Mouse (Mus musculus) adrenal gland, postnatal 14 days (tissue): ENCODE results near the gene Rabep2. TPM values are rescaled to one million over a fixed set of nuclear protein-coding genes. Genes with fewer than 3 reads are reported as not detected.
A peak's percentile ranks its signal among the peaks of the same experiment; 100 is the strongest.
"Not testable (repeated sequence)": the region's sequence is repeated elsewhere in the genome, so short reads cannot be mapped to it uniquely, and the experiment has no call there.

Experiments used
- DNase-seq: peaks from one replicate; pipeline ENCODE4 v3.0.0; 2021; ENCODE audit warnings: mixed read lengths
- long read RNA-seq, 2 experiments: library from polyadenylated mRNA; stranded (forward); transcript quantifications; one replicate each; pipeline ENCODE4 v2.0.0; 2021
- total RNA-seq: library from RNA; stranded (reverse); gene quantifications from 2 replicates; pipeline ENCODE4 v1.2.3, GENCODE M21; 2021

Gene Rabep2
- total RNA-seq: 35.7 and 45.2 TPM in 2 replicates
- long read RNA-seq, experiment 1, partial matches to known transcripts: 1 of 27 reads
- long read RNA-seq, experiment 1, other reads (novel, unspliced or antisense): 26 of 27 reads
- long read RNA-seq, experiment 2, partial matches to known transcripts: 0 of 30 reads
- long read RNA-seq, experiment 2, other reads (novel, unspliced or antisense): 30 of 30 reads

DNA sequence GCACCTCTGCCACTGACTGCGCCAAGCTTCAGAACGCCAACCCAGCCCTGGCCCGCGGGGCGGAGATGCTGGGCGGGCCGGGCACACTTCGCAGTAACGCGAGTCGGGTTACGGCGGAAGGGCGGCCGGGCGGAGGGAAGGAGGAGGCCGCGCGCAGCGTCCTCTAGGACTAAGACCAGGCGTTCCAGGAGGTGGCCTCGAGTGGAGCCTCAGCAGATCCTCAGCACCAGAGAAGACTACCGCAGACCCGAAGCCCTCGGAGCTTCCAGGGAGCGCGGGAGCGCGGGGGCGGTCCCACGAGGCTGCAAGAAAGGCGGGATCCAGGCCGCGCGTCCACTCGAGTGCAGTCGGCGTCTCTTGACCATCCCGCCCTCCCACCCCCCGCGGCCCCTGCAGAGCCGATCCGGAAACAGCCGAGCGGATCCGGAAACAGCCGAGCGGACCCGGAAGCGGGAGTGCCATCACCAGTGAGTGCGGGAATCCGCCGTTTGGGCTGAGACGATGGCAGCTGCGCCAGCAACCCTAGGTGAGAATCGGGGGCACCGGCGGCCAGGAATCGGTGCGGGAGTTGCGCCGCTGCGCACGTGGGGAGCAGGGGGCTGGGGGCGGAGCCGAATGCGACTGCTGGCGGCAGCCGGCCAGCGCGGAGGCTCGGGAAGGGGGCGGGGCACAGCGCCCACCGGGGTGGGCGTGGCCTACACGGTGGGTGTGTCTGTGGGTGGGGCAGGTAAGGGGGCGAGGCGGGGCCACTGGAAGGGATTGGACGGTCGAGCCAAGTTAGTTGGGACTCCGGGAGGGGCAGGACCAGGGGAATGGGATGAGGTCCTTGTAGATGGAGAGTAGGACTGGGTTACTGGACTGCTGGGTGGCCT is at the start of gene Rabep2:
Gene Rabep2, plus strand, starts transcription at position 129 of the 872 bp plus-strand sequence.
- peak; percentile 98 for DNase-seq

DNA sequence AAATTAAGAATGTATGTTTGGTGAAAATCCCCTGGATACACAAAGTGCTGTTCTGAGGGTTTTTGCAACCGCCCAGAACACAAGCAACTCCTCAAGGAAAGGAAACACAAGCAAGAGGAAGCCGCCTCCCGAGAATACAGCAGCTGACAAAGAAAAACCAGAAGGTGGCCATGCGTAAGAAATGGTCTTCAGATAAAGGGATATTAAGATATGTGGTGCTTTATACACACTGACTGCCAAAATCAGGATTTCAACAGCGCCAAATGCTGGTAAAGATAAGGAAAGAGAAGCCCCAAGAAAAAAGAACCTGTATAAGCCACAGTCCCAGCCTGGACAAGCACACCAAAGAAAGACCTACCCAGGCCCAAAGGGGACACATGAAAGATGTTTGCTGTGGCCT is 45.0 kb upstream of the Rabep2 start:
- no peak for DNase-seq

DNA sequence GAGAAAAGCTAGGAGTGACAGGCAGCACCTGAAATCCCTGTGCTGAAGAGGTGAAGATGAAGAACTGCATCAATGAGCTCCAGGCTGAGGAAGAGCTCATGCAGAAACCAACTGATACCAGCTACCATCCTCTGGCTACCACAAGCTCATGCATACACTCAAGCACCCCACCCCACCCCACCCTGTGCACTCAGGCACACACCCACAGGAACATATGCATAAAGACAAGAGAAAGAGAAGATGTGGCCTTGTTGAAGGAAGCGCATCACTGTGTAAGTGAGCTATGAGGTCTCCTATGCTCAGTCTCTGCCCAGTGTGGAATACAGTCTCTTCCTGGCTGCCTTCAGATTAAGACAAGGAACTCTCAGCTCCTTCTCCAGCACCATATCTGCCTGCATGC is 40.4 kb upstream of the Rabep2 start:
- no peak for DNase-seq

DNA sequence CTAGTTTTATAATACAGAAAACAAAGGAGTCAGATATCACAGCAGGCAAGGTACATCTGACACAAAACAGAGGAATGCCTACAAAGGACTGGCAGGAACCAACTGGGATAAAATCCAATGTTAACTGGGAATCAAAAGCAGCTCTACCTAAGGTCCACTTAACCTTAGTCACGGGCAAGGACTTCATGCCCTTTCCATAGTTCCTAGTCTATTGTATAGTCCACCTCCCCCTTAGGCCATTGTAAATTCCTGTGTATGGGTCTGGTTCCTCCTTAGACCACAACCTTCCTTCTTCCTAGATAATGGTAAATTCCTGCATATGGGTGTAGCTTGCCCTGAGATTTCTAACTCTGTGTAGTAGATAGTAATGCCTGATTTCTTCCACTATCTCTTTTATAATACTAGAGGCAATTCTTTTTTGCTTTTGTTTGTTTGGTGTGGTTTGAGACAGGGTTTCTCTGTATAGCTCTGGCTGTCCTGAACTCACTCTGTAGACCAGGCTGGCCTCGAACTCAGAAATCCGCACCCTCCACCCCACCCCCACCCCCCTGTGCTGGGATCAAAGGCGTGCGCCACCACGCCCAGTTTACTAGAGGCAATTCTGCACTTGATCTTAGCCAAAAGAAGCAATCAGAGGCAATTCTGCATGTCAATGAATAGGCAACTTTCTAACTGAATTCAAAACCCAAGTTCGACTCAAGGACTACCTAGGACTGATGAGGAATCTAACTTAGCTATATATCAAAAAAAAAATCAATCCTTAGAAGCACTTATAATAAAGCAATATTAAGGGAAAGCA is 36.3 kb upstream of the Rabep2 start:
- not testable (repeated sequence) for DNase-seq

DNA sequence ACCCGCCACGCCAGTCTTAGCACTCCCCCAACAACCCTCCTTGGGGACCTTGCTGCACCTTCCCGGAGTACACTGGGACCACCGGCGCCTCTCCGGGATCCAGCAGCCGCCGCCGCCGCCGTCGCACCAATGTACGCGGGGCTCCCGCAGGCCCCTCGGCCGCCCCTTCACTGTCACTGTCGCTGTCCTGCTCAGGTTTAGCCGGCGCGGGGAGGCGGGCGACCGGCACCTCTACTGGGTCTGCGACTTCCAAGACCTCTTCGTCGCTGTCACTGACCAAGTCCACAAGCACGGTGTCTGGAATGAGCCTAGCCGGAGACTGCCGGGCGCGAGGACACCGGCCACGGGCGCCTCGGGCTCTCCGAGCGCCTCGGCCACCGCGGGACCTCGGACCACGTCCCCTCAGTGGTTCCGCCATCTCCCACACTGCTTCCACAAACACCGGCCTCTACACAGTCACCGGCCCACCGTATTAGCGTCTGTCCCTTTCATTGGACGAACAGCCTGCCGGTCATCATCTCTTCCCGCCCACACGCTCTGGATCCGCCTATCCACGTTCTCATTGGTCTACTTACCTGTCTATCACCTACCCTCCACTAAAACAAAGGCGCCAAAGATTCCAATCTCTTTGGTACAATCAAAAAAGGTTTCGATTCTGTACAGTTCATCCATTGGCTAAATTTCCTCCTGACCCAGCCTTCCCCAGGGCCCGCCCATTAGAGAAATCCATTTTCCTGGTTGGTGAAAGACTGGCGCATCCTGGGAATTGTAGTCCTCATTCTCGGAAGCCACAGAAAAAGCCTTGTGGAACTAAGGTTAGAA is 32.0 kb upstream of the Rabep2 start, which contains the start of gene Nfatc2ip:
Gene Nfatc2ip, minus strand, starts transcription at position 440 of the 822 bp plus-strand sequence.
- DNase-seq: peak; percentile 94

DNA sequence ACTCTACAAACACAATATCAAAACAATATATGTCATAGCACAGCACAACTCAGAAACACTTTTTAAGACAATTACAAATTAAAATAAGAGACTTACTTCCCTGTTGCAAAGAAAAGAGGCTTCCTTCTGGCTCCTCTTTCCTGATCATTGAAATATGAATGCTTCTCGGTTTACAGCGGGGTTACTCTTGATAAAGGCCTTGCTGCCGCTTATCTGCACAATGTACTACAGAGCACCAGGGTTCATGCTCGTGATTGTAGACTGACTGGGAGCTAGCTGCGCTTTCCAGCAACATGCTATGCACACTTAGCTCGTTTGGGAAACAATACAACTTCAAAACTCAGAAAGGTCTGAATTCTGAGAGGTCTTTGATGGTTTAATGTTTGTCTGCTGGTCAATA is 31.3 kb upstream of the Rabep2 start:
- DNase-seq: no peak

DNA sequence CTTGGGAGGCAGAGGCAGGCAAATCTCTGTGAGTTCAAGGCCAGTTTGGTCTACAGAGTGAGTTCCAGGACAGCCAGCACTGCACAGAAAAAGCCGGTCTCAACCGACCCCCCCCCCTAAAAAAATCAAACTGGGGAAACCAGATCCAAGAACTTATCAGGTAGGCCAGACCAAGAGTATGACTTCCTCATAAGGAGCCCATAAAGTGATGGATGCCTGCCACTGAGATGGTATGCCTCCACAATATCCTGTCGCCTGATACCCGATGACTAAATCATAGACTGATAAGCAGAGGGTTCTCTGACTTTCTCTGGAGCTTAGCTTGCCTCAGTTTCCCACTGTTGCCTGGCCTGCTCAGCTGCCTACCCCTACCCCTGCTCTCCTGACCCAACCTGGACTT is 30.7 kb upstream of the Rabep2 start:
- DNase-seq: no peak

DNA sequence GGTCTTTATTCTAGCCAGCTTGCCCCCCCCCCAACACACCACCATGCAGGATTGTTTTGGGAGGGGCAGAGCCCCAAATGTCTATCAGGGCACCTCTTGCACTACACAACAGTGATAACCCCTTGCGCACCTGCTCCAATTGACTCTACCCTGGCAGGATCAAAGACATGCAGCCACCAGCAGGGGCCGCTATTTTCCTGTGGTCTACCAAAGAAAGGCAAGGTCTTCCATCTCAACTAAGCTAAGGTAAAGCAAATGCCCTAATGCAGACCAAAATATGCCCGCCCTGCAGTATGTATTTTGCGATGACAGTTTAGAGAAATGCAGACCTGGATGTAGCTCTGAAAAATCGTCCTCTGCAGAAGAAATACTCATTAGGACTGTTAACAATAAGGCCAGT is 29.0 kb upstream of the Rabep2 start:
- DNase-seq: peak; percentile 93

DNA sequence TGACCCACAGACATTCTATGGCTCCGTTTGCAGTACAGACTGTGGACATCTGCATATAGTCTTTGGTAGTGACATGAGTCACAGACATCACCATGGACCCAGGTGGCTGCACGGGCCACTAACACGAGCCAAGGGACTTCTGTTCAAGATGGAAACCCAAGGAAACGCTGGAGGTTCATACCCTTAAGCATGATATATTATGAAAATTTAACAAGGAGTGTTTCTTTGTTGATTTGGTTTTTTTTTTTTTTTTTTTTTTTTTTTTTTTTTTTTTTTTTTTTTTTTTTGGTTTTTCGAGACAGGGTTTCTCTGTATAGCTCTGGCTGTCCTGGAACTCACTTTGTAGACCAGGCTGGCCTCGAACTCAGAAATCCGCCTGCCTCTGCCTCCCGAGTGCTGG is 26.0 kb upstream of the Rabep2 start:
- not testable (repeated sequence) for DNase-seq

DNA sequence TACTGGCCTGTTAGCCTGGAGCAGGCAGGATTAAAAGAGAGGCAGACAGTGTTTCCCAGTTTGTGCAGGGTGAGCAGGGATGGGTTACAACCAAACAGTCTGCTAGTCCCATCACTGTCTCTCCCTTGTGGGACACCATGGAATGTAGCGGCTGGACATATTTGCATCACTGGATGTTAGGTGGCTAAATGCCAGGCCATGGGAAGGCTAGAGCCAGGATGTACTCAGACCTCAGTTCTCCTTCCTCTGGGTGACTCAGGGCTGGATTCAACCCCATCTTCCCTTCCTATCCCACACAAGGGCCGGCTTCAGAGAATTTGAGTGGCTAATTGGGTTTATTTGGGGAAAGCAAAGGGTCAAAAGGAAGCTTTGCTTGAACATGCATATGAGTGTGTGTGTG is 19.9 kb upstream of the Rabep2 start:
- no peak for DNase-seq

DNA sequence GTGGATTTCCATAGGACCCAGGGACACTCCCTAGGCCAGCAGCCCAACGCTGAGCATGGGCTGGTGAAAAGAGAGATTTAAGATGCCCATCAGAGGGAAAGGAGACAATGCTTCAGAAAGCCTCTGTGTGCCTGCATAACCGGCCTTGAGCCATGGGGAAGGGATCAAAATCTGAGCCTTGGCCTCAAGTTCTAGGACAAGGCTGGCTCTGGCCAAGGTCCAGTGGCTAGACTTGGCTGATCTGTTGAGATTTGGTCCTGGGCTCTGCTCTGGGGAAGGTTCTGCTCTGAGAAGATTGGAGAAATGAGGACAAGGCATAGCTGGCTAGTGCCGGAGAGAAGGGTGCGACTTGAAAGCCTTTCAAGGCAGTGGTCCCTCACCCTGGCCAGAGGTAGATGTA is 17.5 kb upstream of the Rabep2 start:
- no peak for DNase-seq

DNA sequence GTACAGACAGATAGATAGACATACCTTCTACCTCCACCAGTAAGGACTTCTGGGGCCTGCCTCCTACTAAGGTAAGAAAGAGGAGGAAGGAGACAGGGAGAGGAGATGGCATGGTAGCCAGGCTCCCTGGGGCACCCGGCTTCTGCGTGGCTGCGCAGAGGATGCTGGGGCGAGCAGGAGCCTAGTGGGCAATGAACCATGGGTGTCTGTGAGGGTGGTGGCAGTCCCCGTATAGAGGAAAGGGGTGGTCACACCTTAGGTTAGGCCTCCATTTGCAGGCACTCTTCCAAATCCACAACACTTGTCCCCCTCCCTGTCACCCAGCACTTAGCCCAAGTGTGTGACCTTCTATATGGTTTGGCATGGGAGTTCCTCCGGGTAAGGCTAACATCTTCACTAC is 13.8 kb upstream of the Rabep2 start, which contains the start of gene Cd19:
Gene Cd19, minus strand, starts transcription at position 165 of the 400 bp plus-strand sequence.
- no peak for DNase-seq

DNA sequence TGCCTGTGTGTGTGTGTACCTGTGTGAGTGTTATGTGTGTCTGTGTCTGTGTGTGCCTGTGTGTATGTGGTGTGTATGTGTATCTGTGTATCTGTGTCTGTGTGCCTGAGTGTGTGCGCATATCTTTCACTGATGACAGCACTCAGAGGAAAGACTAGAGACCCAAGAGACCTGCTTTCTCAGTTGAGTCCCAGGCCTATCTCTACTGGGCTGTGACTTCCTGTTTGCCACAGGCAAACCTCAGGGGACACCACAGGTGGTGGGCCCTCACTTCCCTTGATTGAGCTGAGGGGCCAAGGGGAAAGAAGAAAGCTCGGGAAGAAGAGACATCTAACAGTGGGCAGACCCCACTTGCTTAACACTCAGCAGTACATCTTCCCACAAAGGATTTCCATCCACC is 11.9 kb upstream of the Rabep2 start:
- no peak for DNase-seq

DNA sequence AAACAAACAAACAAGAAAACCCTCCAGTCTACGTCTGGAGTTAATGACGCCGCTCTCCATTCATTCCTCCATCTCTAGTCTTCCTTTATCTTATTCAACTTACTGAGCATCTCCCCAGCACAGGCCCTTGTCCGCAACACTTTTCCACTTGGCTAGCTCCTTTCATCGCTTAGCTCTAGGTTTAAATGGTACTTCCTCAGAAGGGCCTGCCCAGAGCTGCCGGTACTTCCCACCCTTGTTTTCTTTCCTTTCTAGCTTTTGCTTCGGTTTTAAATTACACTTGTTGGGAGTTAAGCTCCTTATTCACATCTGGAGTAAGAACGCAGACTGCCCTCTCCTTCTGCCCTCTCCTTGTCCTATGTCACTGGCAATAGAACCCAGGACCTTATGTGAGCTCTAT is 11.5 kb upstream of the Rabep2 start:
- DNase-seq: no peak

DNA sequence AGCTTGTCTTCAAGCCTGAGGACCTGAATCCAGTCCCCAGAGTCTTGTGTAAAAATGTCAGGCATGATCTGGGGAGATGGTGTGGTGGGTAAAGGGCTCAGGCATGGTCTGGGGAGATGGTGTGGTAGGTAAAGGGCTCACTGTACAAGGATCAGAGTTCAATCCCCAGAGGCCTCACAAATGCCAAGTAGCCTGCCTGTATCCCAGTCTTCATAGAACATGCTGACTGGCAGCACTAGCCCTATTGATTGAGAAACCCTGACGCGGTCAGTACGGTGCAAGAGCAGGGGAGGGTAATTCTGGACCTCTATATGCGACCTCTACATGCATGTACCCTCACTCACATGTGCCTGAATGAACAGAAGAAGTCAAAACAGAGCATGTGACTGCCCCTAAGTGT is 11.0 kb upstream of the Rabep2 start:
- peak; percentile 38 for DNase-seq

DNA sequence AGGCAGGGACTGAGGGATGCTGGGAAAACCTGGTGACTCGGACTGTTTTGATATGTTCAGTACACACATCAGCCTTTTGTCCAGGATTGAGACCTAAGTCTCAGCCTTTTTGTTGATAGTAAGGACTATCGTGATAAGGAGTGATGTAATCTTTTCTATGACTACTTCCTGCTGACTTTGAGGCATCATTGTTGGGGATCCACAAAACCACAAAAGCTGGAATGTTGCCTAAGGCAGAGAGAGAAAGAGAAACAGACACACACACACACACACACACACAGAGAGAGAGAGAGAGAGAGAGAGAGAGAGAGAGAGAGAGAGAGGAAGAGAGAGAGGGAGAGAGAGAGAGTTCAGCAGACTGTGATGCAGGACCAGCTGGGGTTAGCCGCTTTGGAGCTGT is 10.1 kb upstream of the Rabep2 start:
- no peak for DNase-seq

DNA sequence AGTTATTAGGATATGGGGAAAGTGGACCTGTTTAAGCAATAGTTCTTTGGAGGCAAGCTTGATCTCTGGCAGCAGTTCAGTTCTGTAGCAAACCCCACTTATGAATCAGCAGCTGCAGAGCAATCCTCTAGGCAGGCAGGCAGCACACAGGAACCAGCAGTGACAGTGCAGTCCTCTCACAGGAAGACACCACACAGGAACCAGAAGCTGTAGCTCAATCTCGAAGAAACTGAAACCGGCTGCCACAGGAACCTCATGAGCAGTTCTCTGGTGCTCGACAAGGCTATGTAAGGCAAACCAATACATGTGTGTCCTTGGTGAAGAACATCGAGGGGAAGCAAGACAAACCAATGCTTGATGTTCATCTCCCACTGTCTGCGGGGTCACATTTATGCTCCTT is 6.8 kb upstream of the Rabep2 start:
- no peak for DNase-seq

DNA sequence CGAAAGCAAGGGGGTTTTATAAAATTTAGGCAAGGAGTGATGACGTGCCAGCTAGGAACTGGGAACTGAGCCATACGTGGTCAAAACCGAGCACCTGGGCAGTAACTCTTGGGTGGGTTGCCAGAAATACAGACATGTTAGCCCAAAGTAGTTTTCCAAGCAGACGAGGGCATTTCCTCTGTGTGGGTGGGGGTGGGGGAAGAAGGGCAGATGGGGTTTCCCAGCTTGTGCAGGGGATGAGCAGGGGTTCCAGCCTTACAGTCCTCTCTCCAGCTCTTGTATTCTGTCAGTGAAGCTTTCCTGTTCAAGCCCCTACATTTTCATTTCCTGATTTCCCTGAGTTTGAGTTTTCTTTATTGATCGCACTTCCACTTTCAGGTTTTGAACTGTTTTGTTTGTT is 4.4 kb upstream of the Rabep2 start:
- no peak for DNase-seq

DNA sequence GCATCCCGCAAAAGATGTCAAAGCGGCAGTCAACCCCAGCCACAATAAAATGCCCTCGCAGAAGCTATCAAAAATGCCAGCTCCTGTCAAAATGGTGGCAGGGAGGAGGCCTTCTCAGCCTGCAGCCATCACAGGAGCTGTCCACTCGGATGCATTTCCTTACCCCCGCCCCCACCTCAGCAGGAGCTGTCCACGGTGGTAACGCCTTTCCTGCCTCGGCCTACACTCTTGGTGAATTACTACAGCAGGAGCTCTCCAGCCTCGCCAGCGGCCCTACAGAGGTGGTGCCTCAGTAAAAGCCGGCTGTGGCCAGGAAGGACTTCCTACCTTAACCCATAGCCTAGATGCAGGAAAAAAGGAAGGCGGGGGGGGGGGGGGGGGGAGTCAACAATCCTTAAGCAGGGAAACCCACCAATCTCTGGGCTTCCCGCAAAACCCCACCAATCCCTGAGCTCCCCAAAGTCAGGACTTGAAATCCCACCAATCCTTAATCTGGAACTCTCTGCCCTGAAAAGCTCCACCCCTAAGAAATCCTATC is 1.2 kb upstream of the Rabep2 start:
- no peak for DNase-seq

DNA sequence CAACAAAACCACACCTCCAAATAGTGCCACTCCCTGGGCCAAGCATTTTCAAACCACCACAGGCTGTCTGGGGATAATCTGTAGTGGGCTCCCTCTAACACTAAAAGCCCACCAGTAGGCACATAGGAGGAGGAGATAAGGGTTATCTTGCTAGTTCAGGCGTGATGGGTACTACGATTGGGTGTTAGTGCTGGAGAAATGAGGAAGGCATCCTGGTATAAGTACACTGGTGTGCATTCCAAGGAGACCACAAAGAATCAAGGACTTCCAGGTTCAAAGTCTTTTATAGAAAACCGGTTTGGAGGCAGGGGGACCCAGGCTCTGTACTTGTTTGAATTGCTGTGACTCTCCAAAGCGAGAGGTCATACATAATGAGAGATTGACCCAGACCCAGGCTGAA is 405 bp upstream of the Rabep2 start:
- no peak for DNase-seq

DNA sequence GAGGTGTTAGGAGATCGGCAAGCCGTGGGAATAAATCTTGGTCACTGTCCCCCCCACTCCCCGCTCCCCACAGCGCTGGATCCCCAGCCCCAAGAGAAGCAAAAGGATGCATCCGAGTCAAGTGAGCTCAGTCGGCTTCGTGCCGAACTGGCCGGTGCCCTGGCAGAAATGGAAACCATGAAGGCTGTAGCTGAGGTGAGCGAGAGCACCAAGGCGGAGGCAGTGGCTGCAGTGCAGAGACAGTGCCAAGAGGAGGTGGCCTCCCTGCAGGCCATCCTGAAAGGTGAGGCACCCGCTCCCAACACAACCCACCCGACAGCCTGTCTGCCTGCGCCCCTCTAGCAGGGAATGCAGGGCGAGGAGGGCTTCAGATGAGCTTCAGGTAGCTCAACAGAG is 942 bp downstream of the Rabep2 start:
- DNase-seq: no peak

DNA sequence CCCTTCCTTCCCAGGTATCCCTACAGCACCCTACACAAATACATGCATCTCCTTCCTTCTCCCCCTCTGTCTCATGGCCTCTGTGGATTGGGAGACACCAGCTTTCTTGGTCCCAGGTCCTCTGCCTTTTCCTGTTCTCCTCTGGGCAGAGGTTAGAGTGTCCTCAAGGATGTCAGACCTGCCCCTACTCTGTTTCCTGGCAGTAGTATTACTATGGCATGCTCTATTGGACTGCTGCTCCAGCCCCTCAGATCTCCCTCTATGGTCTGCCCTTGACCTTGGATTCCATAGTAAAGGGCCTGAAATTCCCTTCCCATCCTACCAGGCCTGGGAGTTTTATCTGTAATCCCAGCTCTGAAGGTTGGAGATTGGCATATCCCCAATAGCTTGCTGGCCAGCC is 1.6 kb downstream of the Rabep2 start:
- no peak for DNase-seq
